Mouse (Mus musculus) mesoderm, embryonic 11.5 days (tissue): ENCODE data around the gene Pde1a.

Experiments
- DNase-seq: peaks from one replicate; pipeline ENCODE4 v3.0.0-alpha.2; 2012; ENCODE audit warnings: low read depth, low spot score

The Pde1a gene

GRCm38 (mm10) chr2:80128861-80129698, at the start of gene Pde1a:
TSS of gene Pde1a (minus strand) at chr2:80129458.
- peak; percentile 57 for DNase-seq

GRCm38 (mm10) chr2:80178608-80179280, 49.5 kb upstream of the Pde1a start:
- no peak for DNase-seq

GRCm38 (mm10) chr2:80178154-80178553, 48.9 kb upstream of the Pde1a start:
- DNase-seq = peak; percentile 31

- DNase-seq = no peak
Observed at GRCm38 (mm10) chr2:80168103-80168502, 38.8 kb upstream of the Pde1a start.

GRCm38 (mm10) chr2:80158784-80159183, 29.5 kb upstream of the Pde1a start:
- DNase-seq = no peak

DNA sequence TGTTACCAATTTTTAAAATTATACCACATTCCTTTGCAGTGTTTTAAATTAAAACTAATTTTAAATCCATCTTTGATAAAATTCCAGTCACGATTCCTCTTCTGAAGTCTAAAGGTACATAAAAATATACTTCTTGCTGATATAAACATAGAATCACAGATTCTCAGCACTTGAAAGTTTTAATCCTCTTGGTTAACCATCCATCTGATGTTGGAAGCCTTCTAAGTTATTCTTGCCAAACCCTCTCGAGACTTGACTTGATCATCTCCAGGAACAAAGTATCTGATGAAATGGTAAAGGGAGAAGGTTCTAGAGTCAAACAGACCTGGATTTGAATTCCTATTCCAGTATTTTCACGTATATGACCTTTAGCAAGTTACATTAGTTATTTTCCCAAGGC, 28.9 kb upstream of the Pde1a start:
- DNase-seq = no peak

GRCm38 (mm10) chr2:80150019-80150418, 20.8 kb upstream of the Pde1a start:
- DNase-seq = no peak

DNA sequence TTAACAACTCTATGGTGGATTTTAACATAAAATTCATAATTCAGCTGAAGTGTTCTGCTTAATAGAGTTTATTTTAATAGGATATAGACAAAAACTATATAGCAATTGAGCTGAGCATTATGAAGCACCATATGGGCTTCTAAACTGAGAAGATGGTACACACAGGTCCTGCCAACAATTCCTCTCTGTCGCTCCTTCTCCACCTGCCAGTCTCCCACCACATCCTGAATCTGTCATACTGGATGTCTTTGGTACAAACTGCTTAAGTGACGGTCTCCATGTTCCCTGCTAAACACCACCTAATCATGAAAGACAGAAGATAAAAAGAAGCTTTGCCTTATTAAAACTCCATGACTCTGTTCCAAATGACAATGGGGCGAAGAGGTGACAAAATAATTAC, 20.1 kb upstream of the Pde1a start:
- no peak for DNase-seq

- DNase-seq = no peak
Observed at GRCm38 (mm10) chr2:80135076-80135475, 5.8 kb upstream of the Pde1a start.

DNA sequence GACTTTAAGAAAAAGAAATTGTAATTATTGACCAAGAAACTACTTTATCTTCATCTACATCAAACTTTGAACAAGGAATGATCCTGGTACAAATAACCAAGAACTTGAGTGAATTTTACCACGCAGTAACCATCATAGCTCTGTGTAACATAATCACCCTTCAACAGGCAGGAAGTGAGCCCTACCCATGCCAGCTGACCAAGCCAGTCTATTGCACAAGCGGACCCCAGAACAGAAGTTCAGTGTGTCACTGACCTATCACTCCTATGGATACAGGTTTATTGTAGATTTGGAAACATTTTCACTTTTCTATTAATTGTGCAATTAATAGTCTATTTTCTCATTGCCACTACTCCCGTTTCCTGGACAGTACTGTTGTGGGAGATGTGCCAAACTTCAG, 3.4 kb upstream of the Pde1a start:
- DNase-seq = no peak

- DNase-seq = no peak
Observed at GRCm38 (mm10) chr2:80126663-80127062, 2.6 kb downstream of the Pde1a start.

- peak; percentile 32 for DNase-seq
Observed at GRCm38 (mm10) chr2:80086891-80087290, 42.4 kb downstream of the Pde1a start.

- no peak for DNase-seq
Observed at GRCm38 (mm10) chr2:80080090-80080821, 49.0 kb downstream of the Pde1a start.

DNA sequence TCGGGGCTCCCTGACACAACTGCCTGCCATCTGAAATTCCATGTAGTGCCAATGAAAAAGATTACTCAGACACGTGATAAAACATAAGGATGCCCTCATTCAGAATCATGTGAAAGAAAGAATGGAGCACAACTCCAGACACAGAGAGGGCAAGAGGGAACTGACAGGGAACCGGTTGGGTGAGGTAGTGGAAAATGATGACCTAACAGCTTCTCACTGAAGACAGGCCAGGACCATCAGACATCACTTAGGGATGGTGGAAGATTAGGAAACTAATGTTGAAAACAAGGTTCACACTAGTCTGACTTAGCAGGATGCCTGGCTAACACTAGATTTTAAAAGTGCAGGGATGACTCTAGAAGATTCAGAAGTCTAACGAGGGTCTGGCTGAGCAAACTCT, 49.6 kb downstream of the Pde1a start:
- no peak for DNase-seq

DNA sequence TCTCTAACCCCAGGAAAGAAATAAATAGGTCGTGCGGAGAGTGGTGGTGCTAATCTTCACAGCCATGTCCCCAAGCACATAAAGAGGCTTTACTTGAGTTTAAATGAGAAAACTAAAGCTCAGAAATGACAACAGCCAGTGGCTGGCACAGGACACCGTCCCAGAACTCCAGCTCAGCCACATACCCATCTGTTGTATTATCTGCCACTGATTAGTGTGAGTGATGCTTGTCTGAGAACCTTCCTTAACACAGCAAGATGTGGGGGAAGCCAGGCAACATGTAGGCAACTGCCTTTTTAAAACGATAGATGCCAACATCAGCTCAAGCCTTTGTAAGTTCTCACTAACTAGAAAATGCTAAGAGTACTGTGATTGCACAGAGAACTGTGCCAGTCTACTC, 52.9 kb downstream of the Pde1a start:
- DNase-seq = no peak

GRCm38 (mm10) chr2:80074531-80074930, 54.7 kb downstream of the Pde1a start:
- no peak for DNase-seq

DNA sequence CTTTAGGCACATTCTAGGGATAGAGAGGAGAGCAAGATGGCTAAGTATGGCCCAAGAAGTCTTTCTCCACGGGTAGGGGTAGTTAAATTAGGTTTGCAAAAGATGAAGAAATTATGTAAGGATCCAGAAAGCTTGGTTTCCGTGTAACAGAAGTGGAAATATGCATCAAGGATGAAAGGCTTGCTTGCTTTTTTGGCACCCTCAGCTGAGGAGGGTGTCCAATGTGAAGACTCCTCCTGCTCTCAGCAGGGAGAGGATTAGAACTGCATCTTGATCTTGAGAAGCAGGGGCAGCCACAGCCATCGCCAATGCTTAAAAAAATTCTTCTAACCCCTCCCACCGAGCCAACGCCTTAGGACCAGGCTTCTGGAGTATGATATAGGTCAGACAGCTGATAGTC, 55.2 kb downstream of the Pde1a start:
- DNase-seq = no peak

- no peak for DNase-seq
Observed at GRCm38 (mm10) chr2:80073426-80073825, 55.8 kb downstream of the Pde1a start.

DNA sequence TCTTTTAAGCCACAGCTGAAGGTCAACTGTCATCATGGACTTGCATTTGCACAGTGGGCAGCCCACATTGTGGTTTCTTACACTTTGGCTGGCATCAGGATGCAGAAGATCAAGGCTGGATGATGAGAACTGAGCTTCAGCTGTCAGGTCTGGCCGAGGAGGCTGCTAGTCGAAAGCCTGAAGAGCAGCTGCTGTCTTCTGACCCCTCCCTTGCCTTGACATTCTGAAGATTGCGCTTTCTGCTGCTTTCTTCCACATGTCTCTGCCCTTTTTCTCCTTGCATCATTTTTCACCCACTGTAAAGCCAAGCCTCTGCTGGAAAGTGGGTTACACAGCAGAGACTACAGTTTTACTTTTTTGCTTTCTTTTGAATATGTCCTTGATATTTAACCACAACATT, 59.5 kb downstream of the Pde1a start:
- no peak for DNase-seq

GRCm38 (mm10) chr2:80066449-80066848, 62.8 kb downstream of the Pde1a start:
- no peak for DNase-seq

DNA sequence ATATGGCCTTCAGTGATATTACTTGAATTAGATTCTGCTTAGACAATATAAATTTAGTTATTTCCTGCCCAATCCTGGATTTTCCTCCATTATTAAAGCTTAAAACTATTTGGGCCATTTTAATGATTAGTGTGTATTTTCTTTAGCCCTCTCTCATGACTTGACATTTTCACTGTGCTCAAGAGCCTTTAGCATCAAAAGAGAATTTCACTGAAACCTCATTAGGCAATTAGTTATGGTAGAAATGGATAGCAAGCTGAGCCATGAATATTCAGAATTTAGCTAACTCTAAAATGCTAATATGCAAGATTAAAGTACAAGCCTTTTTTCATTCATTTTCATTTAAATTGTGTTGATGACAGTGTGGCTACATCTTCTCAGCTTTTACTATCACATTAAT, 73.2 kb downstream of the Pde1a start:
- DNase-seq = no peak

DNA sequence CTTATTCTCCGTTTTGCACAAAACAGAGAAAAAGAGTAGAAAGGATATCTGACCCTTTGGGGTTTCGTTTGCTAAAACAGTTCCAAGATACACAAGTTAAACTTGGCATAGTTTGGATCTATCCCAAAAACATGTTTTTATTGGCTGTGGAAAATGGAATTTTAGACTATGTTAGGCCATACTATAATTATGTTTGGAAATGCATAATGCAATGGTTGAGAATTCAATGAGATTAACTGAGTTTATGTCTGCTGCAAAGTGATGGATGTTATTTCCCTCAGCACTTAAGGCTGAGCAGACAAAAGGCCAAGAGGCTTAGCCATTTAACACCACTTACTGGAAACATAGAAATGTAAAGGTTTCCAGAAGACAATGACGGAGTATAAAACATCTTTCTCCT, 75.2 kb downstream of the Pde1a start:
- DNase-seq = no peak
